Mouse (Mus musculus): Measurements from ENCODE around the gene Dgkg. TPM values are rescaled to one million over a fixed set of nuclear protein-coding genes. Genes with fewer than 3 reads are reported as not detected.

Gene Dgkg
- polyA plus RNA-seq, 1 experiment, result 1.5 TPM

DNA sequence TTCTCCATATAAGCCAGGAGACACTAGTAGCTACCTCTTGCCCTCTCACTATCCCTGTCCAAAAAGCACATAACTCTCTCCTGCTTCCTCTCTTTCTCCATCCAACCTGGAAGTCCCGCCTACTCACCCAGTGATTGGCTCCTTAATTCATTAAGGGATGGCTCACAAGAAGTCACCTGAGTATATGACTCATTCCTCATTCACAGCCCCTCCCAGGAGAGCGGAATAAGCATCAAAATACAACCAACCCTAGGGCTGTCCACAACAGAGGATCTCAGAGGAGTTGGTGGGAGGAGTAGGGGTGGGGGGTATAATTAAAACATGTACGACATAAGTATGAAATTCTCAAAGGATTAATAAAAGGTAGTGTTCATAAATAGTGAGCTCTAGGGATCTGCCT, 55.3 kb downstream of the Dgkg start:
- Histone ChIP-seq H3K9ac (ENCODE audit: low read depth, poor library complexity, severe bottlenecking) (no peak overlapping the region), H3K36me3 (ENCODE audit: control insufficient read depth, insufficient read depth, low read length, poor library complexity, severe bottlenecking) (no peaks in the 10 kb centered on the region), H3K9me3 (replicated peaks; ENCODE audit: control insufficient read depth, insufficient read depth, low read length, poor library complexity, severe bottlenecking) (no peaks in the 10 kb centered on the region), H3K4me1 (ENCODE audit: control insufficient read depth, insufficient read depth, low read length) (no peaks in the 10 kb centered on the region), H3K27me3 (ENCODE audit: control insufficient read depth, insufficient read depth, low read length, poor library complexity, severe bottlenecking) (no peaks in the 10 kb centered on the region), H3K4me3 (ENCODE audit: low read depth, low read length) (no peak overlapping the region), H3K27ac (ENCODE audit: insufficient read depth, low read length) (no peak overlapping the region)
- TF ChIP-seq POLR2A (IDR thresholded peaks at IDR 0.05; ENCODE audit: insufficient read depth, low read length), result no peak
- TF ChIP-seq CTCF (IDR thresholded peaks at IDR 0.05; ENCODE audit: low read depth, low read length), result no peak
- TF ChIP-seq EP300 (IDR thresholded peaks at IDR 0.05; ENCODE audit: insufficient read depth, low read depth, low read length), result no peak

DNA sequence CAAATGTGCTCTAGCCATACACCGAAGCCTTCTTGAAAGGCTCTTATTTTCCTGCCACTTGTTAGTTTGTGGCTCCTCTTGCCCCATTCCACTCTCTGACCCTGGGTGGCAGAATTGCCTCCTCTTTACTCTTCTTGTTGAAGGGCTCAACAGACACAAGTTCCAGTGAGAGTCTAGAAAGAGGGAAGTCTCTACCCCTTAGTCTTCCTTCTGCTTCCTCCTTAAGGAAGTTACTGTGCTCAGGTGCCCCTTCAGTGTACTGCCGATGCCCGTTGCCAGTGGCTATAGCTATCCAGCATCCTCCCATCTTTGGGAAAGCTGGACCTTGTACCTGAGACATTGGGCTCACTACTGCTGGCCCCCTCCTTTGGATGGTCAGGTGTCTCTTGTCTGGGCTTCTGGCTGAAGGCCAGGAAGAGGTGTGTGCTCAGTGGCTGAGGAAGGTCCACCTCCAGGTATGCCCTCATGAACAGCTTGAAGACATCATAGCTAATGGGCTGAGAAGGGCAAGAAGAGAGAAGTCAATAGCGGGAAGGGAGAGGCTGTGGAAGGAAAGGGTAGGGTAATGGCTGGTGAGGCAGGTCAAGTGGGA, 56.8 kb downstream of the Dgkg start:
- no peak for TF ChIP-seq CTCF (IDR thresholded peaks at IDR 0.05; ENCODE audit: low read depth, low read length)
- no peak for TF ChIP-seq EP300 (IDR thresholded peaks at IDR 0.05; ENCODE audit: insufficient read depth, low read depth, low read length)
- TF ChIP-seq POLR2A (IDR thresholded peaks at IDR 0.05; ENCODE audit: insufficient read depth, low read length), result no peak

DNA sequence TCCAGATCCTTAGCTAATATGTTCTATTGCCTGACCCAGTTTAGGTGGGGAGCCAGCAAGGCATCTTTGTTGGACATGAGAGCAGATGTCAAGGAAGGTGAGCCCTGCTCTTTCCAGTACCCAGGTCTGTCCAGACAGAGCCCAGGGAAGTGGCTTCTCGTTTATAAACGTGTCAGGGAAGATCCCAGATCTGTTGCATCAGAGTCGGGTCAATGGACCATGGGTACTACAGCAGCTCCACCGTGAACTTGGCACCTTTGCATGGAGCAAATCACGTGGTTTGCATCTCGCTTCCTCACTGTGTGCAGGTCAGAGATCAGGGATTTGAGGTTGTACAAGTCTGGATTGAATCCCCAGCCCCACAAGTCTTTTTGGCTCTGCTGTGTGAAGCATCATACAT, 58.3 kb downstream of the Dgkg start:
- no peak overlapping the region for H3K9ac ChIP-seq (ENCODE audit: low read depth, poor library complexity, severe bottlenecking)
- TF ChIP-seq CTCF (IDR thresholded peaks at IDR 0.05; ENCODE audit: low read depth, low read length) (no peak), POLR2A (IDR thresholded peaks at IDR 0.05; ENCODE audit: insufficient read depth, low read length) (no peak), EP300 (IDR thresholded peaks at IDR 0.05; ENCODE audit: insufficient read depth, low read depth, low read length) (no peak)
- no peak overlapping the region for H3K4me3 ChIP-seq (ENCODE audit: low read depth, low read length)
- H3K9me3 ChIP-seq (replicated peaks; ENCODE audit: control insufficient read depth, insufficient read depth, low read length, poor library complexity, severe bottlenecking), result no peaks in the 10 kb centered on the region
- no peaks in the 10 kb centered on the region for H3K36me3 ChIP-seq (ENCODE audit: control insufficient read depth, insufficient read depth, low read length, poor library complexity, severe bottlenecking)
- H3K4me1 ChIP-seq (ENCODE audit: control insufficient read depth, insufficient read depth, low read length), result no peaks in the 10 kb centered on the region
- no peak overlapping the region for H3K27ac ChIP-seq (ENCODE audit: insufficient read depth, low read length)
- no peaks in the 10 kb centered on the region for H3K27me3 ChIP-seq (ENCODE audit: control insufficient read depth, insufficient read depth, low read length, poor library complexity, severe bottlenecking)

More for the DNA sequence above, 56.8 kb downstream of the Dgkg start:
- no peaks in the 10 kb centered on the region for H3K27me3 ChIP-seq (ENCODE audit: control insufficient read depth, insufficient read depth, low read length, poor library complexity, severe bottlenecking)
- no peak overlapping the region for H3K9ac ChIP-seq (ENCODE audit: low read depth, poor library complexity, severe bottlenecking)
- H3K27ac ChIP-seq (ENCODE audit: insufficient read depth, low read length), result no peak overlapping the region
- no peaks in the 10 kb centered on the region for H3K9me3 ChIP-seq (replicated peaks; ENCODE audit: control insufficient read depth, insufficient read depth, low read length, poor library complexity, severe bottlenecking)
- H3K4me1 ChIP-seq (ENCODE audit: control insufficient read depth, insufficient read depth, low read length), result no peaks in the 10 kb centered on the region
- no peak overlapping the region for H3K4me3 ChIP-seq (ENCODE audit: low read depth, low read length)
- no peaks in the 10 kb centered on the region for H3K36me3 ChIP-seq (ENCODE audit: control insufficient read depth, insufficient read depth, low read length, poor library complexity, severe bottlenecking)

DNA sequence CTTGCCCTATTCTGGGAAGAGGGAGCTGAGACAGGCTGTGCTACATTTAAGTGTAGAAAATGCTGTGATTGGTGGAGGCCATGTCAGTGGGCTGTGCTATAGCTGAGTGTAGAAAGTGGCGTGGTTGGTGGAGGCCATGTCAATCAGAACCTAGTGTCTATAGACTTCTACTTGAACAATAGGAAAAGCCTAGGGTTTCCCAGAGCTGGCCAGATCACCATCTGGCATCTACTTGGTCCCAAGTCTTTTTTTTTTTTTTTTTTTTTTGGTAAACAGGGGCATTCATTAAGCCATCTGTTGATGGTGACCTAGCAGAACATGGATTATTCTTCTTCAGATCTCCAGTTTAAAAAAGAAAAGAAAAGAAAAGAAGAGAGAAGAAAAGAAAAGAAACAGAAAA, 60.6 kb downstream of the Dgkg start:
- Histone ChIP-seq H3K27ac (ENCODE audit: insufficient read depth, low read length) (no peak overlapping the region), H3K4me3 (ENCODE audit: low read depth, low read length) (no peak overlapping the region), H3K9ac (ENCODE audit: low read depth, poor library complexity, severe bottlenecking) (no peak overlapping the region), H3K4me1 (ENCODE audit: control insufficient read depth, insufficient read depth, low read length) (no peaks in the 10 kb centered on the region), H3K9me3 (replicated peaks; ENCODE audit: control insufficient read depth, insufficient read depth, low read length, poor library complexity, severe bottlenecking) (no peaks in the 10 kb centered on the region), H3K36me3 (ENCODE audit: control insufficient read depth, insufficient read depth, low read length, poor library complexity, severe bottlenecking) (no peaks in the 10 kb centered on the region), H3K27me3 (ENCODE audit: control insufficient read depth, insufficient read depth, low read length, poor library complexity, severe bottlenecking) (no peaks in the 10 kb centered on the region)
- TF ChIP-seq POLR2A (IDR thresholded peaks at IDR 0.05; ENCODE audit: insufficient read depth, low read length), result no peak
- no peak for TF ChIP-seq CTCF (IDR thresholded peaks at IDR 0.05; ENCODE audit: low read depth, low read length)
- no peak for TF ChIP-seq EP300 (IDR thresholded peaks at IDR 0.05; ENCODE audit: insufficient read depth, low read depth, low read length)

DNA sequence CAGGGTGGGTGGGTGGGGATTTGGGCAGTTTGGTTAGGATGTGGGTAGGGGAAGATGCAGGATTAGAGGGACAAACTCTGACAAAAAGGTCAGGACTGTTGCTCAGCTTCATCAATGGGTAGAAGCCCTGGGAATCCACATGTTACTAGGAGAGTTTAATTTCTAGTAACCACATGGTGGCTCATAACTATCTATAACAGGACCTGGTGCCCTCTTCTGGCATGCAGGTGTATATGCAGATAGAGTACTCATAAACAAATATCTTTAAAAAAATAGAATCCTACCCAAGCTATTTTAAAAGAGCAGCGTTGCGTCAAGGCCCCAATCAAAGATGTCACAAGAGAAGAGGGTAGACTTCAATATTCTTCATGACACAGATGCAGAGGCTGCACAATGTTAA, 63.1 kb downstream of the Dgkg start:
- Histone ChIP-seq H3K4me3 (ENCODE audit: low read depth, low read length) (no peak overlapping the region), H3K36me3 (ENCODE audit: control insufficient read depth, insufficient read depth, low read length, poor library complexity, severe bottlenecking) (no peaks in the 10 kb centered on the region), H3K4me1 (ENCODE audit: control insufficient read depth, insufficient read depth, low read length) (no peaks in the 10 kb centered on the region), H3K9me3 (replicated peaks; ENCODE audit: control insufficient read depth, insufficient read depth, low read length, poor library complexity, severe bottlenecking) (no peaks in the 10 kb centered on the region), H3K27ac (ENCODE audit: insufficient read depth, low read length) (no peak overlapping the region), H3K27me3 (ENCODE audit: control insufficient read depth, insufficient read depth, low read length, poor library complexity, severe bottlenecking) (no peaks in the 10 kb centered on the region), H3K9ac (ENCODE audit: low read depth, poor library complexity, severe bottlenecking) (no peak overlapping the region)
- TF ChIP-seq POLR2A (IDR thresholded peaks at IDR 0.05; ENCODE audit: insufficient read depth, low read length) (no peak), CTCF (IDR thresholded peaks at IDR 0.05; ENCODE audit: low read depth, low read length) (no peak), EP300 (IDR thresholded peaks at IDR 0.05; ENCODE audit: insufficient read depth, low read depth, low read length) (no peak)

DNA sequence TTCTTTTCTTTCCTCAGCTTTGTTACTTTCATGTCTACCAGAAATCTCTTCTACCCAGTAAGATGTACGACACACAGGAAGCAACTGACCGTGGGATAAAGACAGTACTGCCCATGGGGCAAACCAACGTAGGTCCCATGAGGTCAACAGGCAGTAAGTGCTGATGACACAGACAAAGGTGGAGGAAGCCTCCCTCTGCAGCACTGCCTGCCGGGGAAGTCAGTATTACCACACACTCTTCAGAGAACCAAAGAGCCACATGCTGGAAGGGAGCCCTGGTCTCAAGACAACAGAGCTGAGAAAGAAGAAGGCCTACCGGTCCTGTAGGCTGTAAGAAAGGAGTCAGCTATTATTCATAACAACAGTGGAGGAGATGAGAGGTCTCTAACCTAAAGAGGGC, 67.4 kb downstream of the Dgkg start:
- Histone ChIP-seq H3K4me1 (ENCODE audit: control insufficient read depth, insufficient read depth, low read length) (no peaks in the 10 kb centered on the region), H3K36me3 (ENCODE audit: control insufficient read depth, insufficient read depth, low read length, poor library complexity, severe bottlenecking) (no peaks in the 10 kb centered on the region), H3K9me3 (replicated peaks; ENCODE audit: control insufficient read depth, insufficient read depth, low read length, poor library complexity, severe bottlenecking) (no peaks in the 10 kb centered on the region), H3K27me3 (ENCODE audit: control insufficient read depth, insufficient read depth, low read length, poor library complexity, severe bottlenecking) (no peaks in the 10 kb centered on the region), H3K4me3 (ENCODE audit: low read depth, low read length) (no peak overlapping the region), H3K9ac (ENCODE audit: low read depth, poor library complexity, severe bottlenecking) (no peak overlapping the region), H3K27ac (ENCODE audit: insufficient read depth, low read length) (no peak overlapping the region)
- no peak for TF ChIP-seq EP300 (IDR thresholded peaks at IDR 0.05; ENCODE audit: insufficient read depth, low read depth, low read length)
- no peak for TF ChIP-seq CTCF (IDR thresholded peaks at IDR 0.05; ENCODE audit: low read depth, low read length)
- TF ChIP-seq POLR2A (IDR thresholded peaks at IDR 0.05; ENCODE audit: insufficient read depth, low read length), result no peak
